Mouse (Mus musculus) small intestine, adult 2 months (tissue): Measurements from ENCODE around the gene Ophn1. TPM values are rescaled to one million over a fixed set of nuclear protein-coding genes. Genes with fewer than 3 reads are reported as not detected.

Experiments
- H3K27ac ChIP-seq: fragments of 200-500 bp; 2 replicates; pipeline ENCODE4 v1.5.1; 2012; ENCODE audit warnings: low read depth, low read length, control low read depth, inconsistent platforms; ENCODE audit not compliant: insufficient read depth
- H3K27me3 ChIP-seq: fragments of 200-500 bp; 2 replicates; pipeline ENCODE4 v1.6.1; 2012; ENCODE audit warnings: mild to moderate bottlenecking, moderate library complexity, low read length, inconsistent platforms; ENCODE audit not compliant: control insufficient read depth, insufficient read depth
- H3K36me3 ChIP-seq: fragments of 200-500 bp; 2 replicates; pipeline ENCODE4 v1.6.1; 2012; ENCODE audit warnings: mild to moderate bottlenecking, low read length, control low read depth, inconsistent platforms; ENCODE audit not compliant: control insufficient read depth, insufficient read depth
- H3K4me1 ChIP-seq: fragments of 200-500 bp; 2 replicates; pipeline ENCODE4 v1.6.1; 2012; ENCODE audit warnings: low read length, inconsistent platforms, mixed read lengths; ENCODE audit not compliant: control insufficient read depth, insufficient read depth, insufficient read length
- H3K4me3 ChIP-seq: fragments of 200-500 bp; 2 replicates; pipeline ENCODE4 v1.5.1; 2012; ENCODE audit warnings: low read depth, mild to moderate bottlenecking, control low read depth, inconsistent platforms, low read length, moderate library complexity
- CTCF ChIP-seq: fragments of 200-500 bp; IDR thresholded peaks from 2 replicates; pipeline ENCODE4 v1.5.1; 2012; ENCODE audit warnings: low read depth, mild to moderate bottlenecking, control low read depth, inconsistent platforms, low read length, moderate library complexity, mixed read lengths; ENCODE audit not compliant: insufficient replicate concordance, insufficient read length; ENCODE audit errors: extremely low read depth
- POLR2A ChIP-seq: fragments of 200-500 bp; IDR thresholded peaks from 2 replicates; pipeline ENCODE4 v1.6.1; 2012; ENCODE audit warnings: low read depth, mild to moderate bottlenecking, control low read depth, inconsistent platforms, low read length, moderate library complexity
- WGBS: fragments of 180-500 bp; shearing (Covaris S2); methylation state at CpG from one replicate; pipeline ENCODE4 v1.1.7; 2018; 5-methylcytosine and 5-hydroxymethylcytosine counted together
- polyA plus RNA-seq: library from polyadenylated mRNA; depleted of rRNA; stranded (reverse); fragments of >200 nt; gene quantifications from 2 replicates; pipeline ENCODE4 v1.2.3, GENCODE M21; 2012

Gene Ophn1
- polyA plus RNA-seq, 1 experiment = 5.0 TPM

GRCm38 (mm10) chrX:98681281-98681680 is 209.5 kb downstream of the Ophn1 start:
- no peaks in the 10 kb centered on the region for H3K4me1 ChIP-seq
- WGBS = 77% methylated on average over 2 of the region's 2 CpGs
- TF ChIP-seq POLR2A (no peak), CTCF (no peak)
- H3K27me3 ChIP-seq = no peaks in the 10 kb centered on the region
- no peaks in the 10 kb centered on the region for H3K36me3 ChIP-seq
- H3K27ac ChIP-seq = no peak overlapping the region
- H3K4me3 ChIP-seq = no peak overlapping the region

GRCm38 (mm10) chrX:98670988-98671387 is 219.8 kb downstream of the Ophn1 start:
- Histone ChIP-seq H3K36me3 (no peaks in the 10 kb centered on the region), H3K27me3 (no peaks in the 10 kb centered on the region), H3K4me1 (no peaks in the 10 kb centered on the region), H3K27ac (no peak overlapping the region), H3K4me3 (no peak overlapping the region)
- TF ChIP-seq CTCF = no peak
- no peak for TF ChIP-seq POLR2A

DNA sequence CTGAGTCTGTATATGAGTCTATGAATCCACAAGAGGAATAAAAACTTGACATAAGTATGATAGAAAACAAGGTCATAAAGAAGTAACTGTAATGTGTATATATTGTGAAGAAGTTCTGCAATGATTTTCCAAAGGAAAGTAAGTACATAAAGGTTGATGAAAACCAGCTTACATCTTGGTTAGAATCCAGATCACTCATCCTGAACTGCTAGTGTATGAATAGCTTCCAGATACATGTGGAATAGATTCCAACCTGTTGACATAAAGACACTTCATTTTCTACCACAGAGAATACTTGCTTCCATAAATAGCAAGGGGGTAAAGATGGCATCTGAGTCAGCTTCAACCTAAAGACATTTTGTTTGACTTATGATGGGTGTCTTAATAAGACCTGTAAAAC is 239.4 kb downstream of the Ophn1 start:
- Histone ChIP-seq H3K4me3 (no peak overlapping the region), H3K36me3 (no peaks in the 10 kb centered on the region), H3K27ac (no peak overlapping the region), H3K27me3 (no peaks in the 10 kb centered on the region), H3K4me1 (no peaks in the 10 kb centered on the region)
- no peak for TF ChIP-seq CTCF
- no peak for TF ChIP-seq POLR2A

GRCm38 (mm10) chrX:98628666-98629404 is 262.0 kb downstream of the Ophn1 start:
- no peak overlapping the region for H3K4me3 ChIP-seq
- 89% methylated on average over 3 of the region's 3 CpGs for WGBS
- H3K27me3 ChIP-seq = no peaks in the 10 kb centered on the region
- no peaks in the 10 kb centered on the region for H3K4me1 ChIP-seq
- no peaks in the 10 kb centered on the region for H3K36me3 ChIP-seq
- TF ChIP-seq CTCF (no peak), POLR2A (no peak)
- no peak overlapping the region for H3K27ac ChIP-seq

- TF ChIP-seq CTCF (no peak), POLR2A (no peak)
- no peaks in the 10 kb centered on the region for H3K36me3 ChIP-seq
- WGBS = 8% methylated on average over 2 of the region's 2 CpGs
Observed at GRCm38 (mm10) chrX:98618865-98619264, 272.0 kb downstream of the Ophn1 start.

DNA sequence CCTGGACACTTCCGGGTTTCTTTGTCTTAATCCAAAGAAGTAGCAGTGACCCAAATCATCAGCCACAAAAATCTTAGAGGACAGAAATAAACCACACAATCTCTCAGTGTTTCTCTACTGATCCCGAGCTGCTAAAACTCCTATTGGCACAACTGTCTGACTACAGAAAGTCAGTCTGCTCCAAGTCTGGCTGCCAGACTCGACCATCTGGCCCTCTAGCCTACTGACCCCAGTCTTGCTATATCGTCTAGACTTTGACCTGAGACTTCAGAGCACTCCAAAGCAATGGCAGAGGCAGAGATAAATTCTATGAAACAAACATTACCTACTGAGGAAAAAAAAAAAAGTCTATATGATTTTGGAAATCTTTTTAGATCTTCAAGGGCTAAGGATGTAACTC is 273.4 kb downstream of the Ophn1 start:
- no peak for TF ChIP-seq CTCF
- H3K27ac ChIP-seq = no peak overlapping the region
- H3K27me3 ChIP-seq = no peaks in the 10 kb centered on the region
- no peaks in the 10 kb centered on the region for H3K4me1 ChIP-seq
- H3K36me3 ChIP-seq = no peaks in the 10 kb centered on the region
- 68% methylated on average over 4 of the region's 4 CpGs for WGBS
- no peak overlapping the region for H3K4me3 ChIP-seq

More at GRCm38 (mm10) chrX:98618865-98619264, 272.0 kb downstream of the Ophn1 start:
- Histone ChIP-seq H3K4me1 (no peaks in the 10 kb centered on the region), H3K27me3 (no peaks in the 10 kb centered on the region), H3K27ac (no peak overlapping the region), H3K4me3 (no peak overlapping the region)

- Histone ChIP-seq H3K27me3 (no peaks in the 10 kb centered on the region), H3K27ac (no peak overlapping the region), H3K4me1 (no peaks in the 10 kb centered on the region), H3K36me3 (no peaks in the 10 kb centered on the region), H3K4me3 (no peak overlapping the region)
- TF ChIP-seq POLR2A (no peak), CTCF (no peak)
Observed at GRCm38 (mm10) chrX:98574201-98574600, 316.6 kb downstream of the Ophn1 start.
